Mouse (Mus musculus) R1 (cell line): ENCODE results near the gene Ddx59.

ENCODE experiments used
- DNase-seq: peaks from one replicate; pipeline ENCODE4 v3.0.0-alpha.2; 2018; ENCODE audit warnings: low read depth, low spot score

Ddx59 gene

DNA sequence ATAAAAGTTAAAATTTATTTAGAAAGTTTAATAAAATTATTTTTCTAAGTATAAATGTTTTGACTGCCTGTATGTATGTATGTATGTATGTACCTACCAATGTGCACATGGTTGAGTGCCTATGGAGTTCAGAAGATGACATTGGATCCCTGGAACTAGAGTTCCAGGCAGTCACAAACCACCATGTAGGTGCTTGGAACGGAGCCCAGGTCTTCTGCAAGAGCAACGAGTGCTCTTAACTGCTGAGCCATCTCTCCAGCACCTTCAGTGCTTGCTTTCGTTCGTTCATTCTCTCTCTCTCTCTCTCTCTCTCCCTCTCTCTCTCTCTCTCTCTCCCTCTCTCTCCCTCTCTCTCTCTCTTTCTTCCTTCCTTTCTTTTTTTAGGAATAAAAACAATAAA lies 32.3 kb downstream of the Ddx59 start:
- DNase-seq = no peak

DNA sequence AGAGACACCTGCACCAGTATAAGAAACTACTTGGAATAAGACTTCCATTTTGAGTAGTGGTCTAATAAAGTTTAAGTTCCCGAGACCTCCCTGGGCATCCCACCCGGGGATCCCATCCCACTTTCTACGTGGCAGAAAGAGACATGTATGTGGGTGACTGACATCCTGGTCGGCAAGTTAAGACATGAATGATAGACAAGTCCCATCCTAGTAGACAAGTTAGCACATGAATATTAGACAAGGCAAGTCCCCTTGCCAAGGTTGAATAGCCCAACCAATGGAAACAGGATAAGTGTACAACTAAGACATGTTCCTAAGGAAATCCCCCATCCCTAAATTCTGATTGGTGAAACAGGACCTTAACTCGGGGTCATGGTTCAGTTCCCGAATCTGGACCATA lies 34.5 kb downstream of the Ddx59 start:
- DNase-seq = no peak

DNA sequence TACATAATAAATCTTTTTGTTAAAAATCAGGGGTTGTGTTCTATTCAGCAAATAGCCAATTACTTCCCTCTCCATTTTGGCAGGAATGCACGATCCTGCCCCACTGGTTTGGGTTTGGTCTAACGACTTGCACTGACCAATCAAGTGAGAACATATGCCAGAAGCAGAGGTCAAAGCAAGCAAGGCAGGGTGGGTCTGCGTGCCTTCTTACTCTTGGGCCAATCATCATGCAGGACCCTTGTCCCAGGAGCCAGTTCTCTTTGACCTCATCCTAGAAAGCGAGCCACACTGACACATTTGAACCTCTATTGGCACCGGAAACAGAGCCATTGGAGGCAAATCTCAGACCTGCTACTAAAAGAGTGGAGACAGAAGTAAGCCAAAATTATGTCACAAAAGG lies 35.1 kb downstream of the Ddx59 start:
- peak; percentile 84 for DNase-seq

DNA sequence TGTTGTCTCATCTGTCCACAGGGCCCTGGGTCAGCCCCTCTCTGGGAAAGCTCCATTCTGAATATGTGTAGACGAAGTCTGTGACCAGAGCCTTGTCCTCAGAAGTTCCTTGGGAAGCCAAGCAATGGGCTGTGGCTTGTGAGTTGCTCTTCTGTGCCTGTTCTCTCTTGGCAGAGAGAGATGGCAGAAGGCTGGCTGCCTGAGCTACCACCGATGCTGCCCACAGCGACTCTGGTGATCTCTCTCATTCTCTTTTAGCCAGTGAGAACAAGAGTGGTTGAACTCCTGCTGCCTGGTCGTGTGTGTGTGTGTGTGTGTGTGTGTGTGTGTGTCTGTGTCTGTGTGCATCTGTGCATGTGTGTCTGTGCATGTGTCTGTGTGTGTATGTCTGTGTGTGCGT lies 37.4 kb downstream of the Ddx59 start:
- no peak for DNase-seq

DNA sequence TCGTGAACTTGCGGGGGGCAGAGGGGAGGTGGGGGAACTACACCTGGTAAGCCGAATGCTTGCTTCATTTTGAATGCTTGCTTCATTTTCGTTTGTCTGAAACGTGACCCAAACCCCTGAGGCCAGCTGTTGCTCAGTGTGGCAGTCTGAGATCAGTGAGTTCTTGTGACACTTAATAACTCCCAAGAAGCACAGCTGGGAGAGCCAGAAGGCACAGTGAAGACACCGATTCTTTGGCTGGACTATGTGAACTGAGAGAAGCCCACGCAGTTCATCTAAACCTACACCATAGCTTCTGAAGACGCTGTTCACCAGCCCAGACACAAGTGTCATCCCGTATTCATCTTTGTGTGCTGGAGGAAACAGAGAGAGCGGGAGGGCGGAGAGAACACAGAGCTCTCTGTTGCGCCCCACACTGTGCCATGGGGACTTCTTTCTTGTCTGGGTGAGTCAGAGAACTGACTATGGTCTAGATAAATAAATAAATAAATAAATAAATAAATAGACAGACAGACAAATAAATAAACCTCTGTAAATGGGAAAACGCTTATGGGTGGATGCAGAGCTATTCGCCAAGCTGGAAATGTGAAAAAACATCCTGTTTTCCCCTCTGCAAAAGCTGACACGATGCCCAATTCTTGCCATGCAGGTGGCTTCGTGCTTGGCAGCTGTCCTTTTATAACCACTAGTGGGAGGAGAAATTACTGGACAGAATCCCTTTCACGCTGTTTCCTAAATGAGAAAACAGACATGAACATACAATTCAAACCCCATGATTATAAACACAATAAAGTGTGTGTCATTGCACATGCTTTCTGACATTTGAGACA lies 40.9 kb downstream of the Ddx59 start:
- DNase-seq = no peak

DNA sequence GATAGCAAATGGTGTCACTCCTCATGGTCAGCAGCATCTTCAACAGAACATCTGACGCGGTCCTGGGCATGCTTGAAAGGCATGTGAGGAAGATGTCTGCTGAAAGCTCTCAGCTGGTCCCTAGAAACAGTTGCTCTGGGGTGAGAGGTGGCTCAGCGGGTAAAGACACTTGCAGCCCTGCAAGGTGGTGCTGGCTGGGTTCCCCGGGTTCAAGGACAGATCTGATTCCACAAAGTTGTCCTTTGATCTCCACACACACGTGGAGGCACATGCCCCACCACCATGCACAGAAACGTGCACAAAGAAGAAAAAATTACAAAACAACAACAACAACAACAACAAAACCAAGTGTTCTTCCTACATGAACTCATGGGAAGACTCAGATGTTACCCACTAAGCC lies 41.7 kb downstream of the Ddx59 start:
- DNase-seq = no peak

DNA sequence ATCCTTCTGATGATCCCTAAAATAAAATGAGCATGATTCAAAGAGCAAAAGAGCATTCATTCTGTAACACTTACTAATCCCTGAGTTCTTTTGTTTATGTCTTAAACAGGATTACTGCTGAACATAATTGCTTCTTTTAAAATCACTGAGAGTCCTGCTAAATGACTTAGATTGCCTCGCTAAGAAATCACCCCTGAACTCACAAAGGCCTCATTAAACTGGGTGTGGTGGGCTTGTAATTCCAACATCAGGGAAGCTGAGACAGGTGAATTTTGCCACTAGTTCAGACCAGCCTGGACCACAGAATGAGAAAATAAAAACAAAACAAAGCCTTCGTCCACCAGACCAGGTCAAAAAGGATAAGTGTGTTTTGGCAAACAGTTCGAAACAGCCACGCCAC lies 42.3 kb downstream of the Ddx59 start:
- no peak for DNase-seq

DNA sequence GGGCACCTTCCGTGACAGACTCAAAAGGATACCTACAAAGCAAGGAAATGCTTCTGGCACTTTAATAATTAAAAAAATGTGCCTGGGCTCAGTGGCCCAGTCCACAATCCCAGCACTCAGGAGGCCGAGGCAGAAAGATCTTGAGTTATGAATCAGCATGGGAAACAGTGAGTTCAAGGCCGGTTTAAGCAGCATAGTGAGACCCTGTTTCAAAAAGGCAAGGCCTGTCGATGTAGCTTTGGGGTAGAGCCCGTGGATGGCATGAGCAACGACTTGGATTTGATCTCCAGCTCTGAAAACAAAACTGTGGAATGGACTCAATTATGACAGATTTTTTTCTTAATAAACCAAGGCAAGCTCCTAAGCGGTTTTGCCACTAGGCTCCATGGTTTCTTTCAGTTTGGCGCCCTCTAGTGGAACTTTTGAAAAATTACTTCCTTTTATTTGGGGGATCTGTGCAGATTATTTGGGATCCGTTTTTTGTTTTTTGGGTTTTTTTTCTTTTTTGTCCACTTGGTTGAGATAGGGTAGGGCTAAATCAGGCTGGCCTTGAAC lies 43.7 kb downstream of the Ddx59 start:
- peak; percentile 76 for DNase-seq

DNA sequence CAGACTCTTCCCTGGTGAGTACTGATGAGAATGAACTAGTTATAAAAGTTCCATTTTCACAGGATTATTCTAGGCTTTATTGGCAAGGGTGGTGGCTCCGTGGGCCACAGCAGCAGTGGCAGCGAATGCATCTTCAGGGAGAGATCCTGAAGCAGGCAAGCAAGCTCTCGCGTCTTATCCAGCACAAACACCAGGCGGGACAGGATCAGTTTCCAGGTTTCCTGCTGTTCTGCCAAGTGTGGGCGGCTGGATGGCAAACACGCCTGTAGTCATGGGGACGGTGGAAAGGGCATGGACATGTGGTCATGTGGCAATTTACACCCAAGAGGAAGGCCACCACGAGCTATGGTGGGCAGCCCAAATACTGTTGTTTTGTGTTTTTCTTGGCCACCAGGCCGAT lies 47.4 kb downstream of the Ddx59 start:
- DNase-seq = peak; percentile 38

DNA sequence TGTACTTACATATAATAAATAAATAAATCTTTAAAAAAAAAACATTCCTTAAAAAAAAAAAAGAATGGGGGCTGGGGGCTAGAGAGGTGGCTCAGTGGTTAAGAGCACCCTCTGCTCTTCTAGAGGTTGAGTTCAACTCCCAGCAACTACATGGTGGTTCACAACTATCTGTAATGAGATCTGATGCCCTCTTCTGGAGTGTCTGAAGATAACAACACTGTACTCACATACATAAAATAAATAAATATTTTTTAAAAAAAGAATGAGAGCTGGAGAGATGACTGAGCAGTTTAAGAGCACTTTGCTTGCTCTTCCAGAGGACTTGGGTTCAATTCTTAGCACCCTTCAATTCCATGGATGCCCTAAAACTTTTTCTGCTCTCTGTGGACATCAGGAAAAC lies 50.1 kb downstream of the Ddx59 start:
- DNase-seq = no peak

DNA sequence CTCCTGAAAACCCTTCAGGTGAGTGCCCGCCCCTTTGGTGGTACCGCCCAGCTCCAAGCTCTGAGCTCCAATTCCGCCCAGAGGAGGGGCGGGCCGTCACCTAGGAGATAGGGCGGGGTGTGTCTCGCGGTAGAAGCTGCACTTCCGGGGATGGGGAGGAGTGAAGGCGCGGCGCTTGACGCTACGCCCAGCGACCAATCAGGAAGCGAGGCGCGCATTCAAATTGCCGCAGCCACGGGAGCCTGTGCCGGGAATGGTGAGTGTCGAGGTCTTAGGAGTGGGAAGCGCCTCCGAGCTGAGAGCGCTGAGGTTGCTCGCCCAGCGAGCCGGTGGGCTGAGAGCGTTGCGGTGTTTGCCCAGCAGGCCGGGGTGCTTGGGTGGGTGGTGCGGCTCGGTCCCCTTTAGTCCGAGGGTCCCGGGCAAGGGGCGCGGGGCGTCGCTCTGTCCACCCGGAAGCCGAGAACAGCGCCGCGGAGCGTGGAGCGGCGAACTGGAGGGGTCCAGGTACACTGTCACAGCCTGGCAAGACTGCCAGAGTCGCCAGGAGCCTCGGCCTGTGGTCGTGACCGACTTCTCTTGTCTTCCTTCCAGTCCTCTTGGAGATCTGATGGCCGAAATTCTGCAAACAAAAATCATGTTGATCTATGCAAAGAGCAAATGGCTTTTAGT lies 51.2 kb downstream of the Ddx59 start, which contains the start of gene Kif14:
Gene Kif14, plus strand, starts transcription at position 201 of the 669 bp plus-strand sequence.
- DNase-seq = peak; percentile 99

DNA sequence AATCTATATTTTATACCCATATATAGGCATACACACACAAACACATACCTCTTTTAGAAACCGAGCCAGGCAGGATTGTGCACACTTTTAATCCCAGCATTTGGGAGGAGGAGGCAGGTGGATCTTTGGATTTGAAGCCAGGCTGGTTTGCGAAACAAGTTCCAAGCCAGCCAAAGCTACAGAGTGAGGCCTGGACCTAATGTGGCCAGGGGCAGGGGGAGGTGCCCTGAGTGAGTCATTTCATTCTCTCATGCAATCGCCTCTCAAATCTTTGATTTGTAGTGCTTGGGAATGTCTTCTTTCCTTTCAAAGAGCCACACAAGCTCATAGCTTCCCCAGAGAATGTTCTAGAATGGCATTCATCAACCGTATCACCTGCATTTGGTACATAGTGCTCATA lies 54.3 kb downstream of the Ddx59 start:
- DNase-seq = no peak

DNA sequence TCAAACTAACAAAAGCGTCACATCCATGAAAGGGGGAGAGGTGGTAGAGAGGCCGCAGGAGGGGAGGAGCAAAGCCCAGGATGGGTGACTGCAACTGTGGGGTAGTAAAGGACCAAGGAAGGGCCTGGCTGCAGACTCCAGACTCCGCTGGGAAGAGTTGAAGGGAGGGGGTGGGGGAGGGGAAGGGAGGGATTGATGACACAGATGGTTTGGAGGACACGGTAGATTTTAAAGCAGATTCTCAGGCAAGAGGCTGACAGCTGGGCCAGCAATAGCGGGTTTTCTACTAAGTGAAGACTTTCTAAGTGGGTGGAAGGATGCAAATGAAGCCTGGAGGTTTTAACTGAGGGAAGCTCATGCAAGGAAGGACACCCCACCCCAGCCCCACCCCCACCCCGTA lies 55.4 kb downstream of the Ddx59 start:
- DNase-seq = peak; percentile 83
